Mouse (Mus musculus) hindbrain, embryonic 14.5 days (tissue): ENCODE results near the gene Siva1. TPM values are rescaled to one million over a fixed set of nuclear protein-coding genes. Genes with fewer than 3 reads are reported as not detected.

ENCODE experiments used
- ATAC-seq: fragments of 200-750 bp; cut with Nextera tagmentation; 2 replicates; pipeline ENCODE4 v1.8.0; 2017; ENCODE audit warnings: moderate number of reproducible peaks, mild to moderate bottlenecking, moderate TSS enrichment, moderate library complexity; ENCODE audit not compliant: low FRiP score
- DNase-seq: peaks from one replicate; pipeline ENCODE4 v3.0.0-alpha.2; 2015; ENCODE audit warnings: low spot score
- H3K27ac ChIP-seq: fragments of 300-500 bp; sonication (generic); 2 replicates; pipeline ENCODE4 v1.5.1; 2014; ENCODE audit warnings: mild to moderate bottlenecking, moderate library complexity
- H3K27me3 ChIP-seq: fragments of 300-500 bp; sonication (generic); 2 replicates; pipeline ENCODE4 v1.6.1; 2014; ENCODE audit warnings: mild to moderate bottlenecking, low read length, mixed read lengths; ENCODE audit not compliant: control insufficient read depth, insufficient read depth
- H3K36me3 ChIP-seq: fragments of 300-500 bp; sonication (generic); replicated peaks from 2 replicates; pipeline ENCODE4 v1.6.1; 2014; ENCODE audit not compliant: control insufficient read depth, insufficient read depth
- H3K4me1 ChIP-seq: fragments of 300-500 bp; sonication (generic); replicated peaks from 2 replicates; pipeline ENCODE4 v1.6.1; 2014; ENCODE audit warnings: antibody characterized with exemption, low read length, mixed read lengths; ENCODE audit not compliant: control insufficient read depth, insufficient read depth
- H3K4me2 ChIP-seq: fragments of 300-500 bp; sonication (generic); replicated peaks from 2 replicates; pipeline ENCODE4 v1.6.1; 2014; ENCODE audit warnings: mild to moderate bottlenecking, moderate library complexity
- H3K4me3 ChIP-seq: fragments of 300-500 bp; sonication (generic); replicated peaks from 2 replicates; pipeline ENCODE4 v1.5.1; 2014; ENCODE audit warnings: mild to moderate bottlenecking, low read length
- H3K9ac ChIP-seq: fragments of 300-500 bp; sonication (generic); 2 replicates; pipeline ENCODE4 v1.6.1; 2014
- H3K9me3 ChIP-seq: fragments of 300-500 bp; sonication (generic); 2 replicates; pipeline ENCODE4 v1.6.1; 2016; ENCODE audit warnings: low read length; ENCODE audit not compliant: control insufficient read depth
- WGBS: fragments of 180-500 bp; shearing (Covaris S2); extraction: QIAGEN DNeasy Blood & Tissue Kit; methylation state at CpG from one replicate; pipeline ENCODE4 v1.1.7; 2014; 5-methylcytosine and 5-hydroxymethylcytosine counted together
- polyA plus RNA-seq: library from polyadenylated mRNA; unstranded; fragments of >200 nt; fragmentation: Nextera tagmentation; extraction: Ambion mirVana; gene quantifications from 2 replicates; pipeline ENCODE4 v1.2.1, GENCODE M21; 2014

The Siva1 gene
- polyA plus RNA-seq: 54.2 and 58.4 TPM in 2 replicates

DNA sequence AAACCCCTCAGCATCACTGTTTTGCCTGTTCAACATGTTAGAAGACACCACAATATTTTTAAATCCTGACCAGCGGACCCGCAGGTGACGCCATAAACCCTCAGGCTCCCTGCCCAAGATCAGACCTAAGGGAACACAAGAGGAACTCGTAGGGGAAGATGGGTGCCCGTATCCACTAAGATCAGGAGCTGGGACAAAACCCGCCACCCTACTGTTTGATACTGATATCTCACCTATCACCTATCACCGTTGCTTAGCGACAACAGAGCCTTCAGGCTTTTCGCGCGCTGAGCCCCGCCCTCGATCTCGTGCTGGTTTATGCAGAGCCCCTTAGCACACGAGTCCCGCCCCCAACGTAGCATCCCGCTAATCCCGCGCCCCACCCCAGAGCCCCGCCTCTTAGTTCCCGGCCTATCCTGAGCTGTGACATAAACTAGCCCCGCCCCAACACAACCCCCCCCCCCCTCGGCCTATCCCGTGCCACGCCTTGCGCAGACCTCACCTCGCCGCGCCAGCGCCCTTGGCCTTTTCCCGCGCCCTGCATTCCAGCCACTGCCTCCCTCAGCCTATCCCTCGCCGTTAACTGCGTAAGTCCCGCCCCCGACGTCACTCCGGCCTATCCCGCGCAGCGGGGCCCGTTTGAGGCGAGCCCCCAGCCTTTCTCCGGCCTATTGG lies at the start of gene Siva1:
TSS of gene Siva1 (plus strand) at position 500 of the 675 bp plus-strand sequence.
- peak; percentile 94 for DNase-seq
- WGBS: 2% methylated on average over 44 of the region's 46 CpGs

DNA sequence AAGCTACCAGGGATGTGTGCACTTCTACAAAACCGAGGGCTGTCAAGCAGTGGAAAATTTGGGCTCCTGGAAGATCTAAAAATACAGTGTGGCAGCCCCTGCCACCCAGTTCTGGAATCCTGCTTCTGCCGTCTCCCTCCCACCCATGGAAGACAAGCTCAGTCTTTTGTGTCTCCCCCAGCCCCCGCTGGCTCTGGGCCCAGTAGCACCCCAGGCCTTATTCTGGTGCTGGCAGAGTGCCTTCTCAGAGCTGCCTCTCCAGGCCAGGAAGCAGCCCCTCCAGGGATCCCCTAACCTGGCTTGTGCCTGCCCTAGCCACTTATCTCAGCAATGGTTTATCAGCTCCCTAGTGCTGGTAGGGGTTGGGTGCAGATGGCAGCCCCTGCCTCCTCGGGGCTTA lies 49.5 kb upstream of the Siva1 start:
- DNase-seq (no peak), ATAC-seq (no peak)
- Histone ChIP-seq H3K9ac (no peak overlapping the region), H3K4me2 (no peak overlapping the region), H3K27me3 (peaks cover 3% of the 10 kb centered on the region; the same call in 1 of the 2 replicates), H3K27ac (no peak overlapping the region), H3K4me3 (no peak overlapping the region), H3K4me1 (peaks cover 13% of the 10 kb centered on the region), H3K36me3 (no peaks in the 10 kb centered on the region), H3K9me3 (no peaks in the 10 kb centered on the region)
- WGBS: 45% methylated on average over 4 of the region's 4 CpGs

More for the DNA sequence above, at the start of gene Siva1:
- peak within 1 kb of the TSS; percentile 56 for H3K4me2 ChIP-seq
- H3K36me3 ChIP-seq: peaks cover 21% of the 10 kb centered on the region
- ATAC-seq: peak; percentile 97
- H3K27me3 ChIP-seq: no peaks in the 10 kb centered on the region
- peak within 1 kb of the TSS; percentile 71 for H3K9ac ChIP-seq
- H3K27ac ChIP-seq: peak within 1 kb of the TSS; percentile 88
- H3K9me3 ChIP-seq: no peaks in the 10 kb centered on the region
- H3K4me3 ChIP-seq: peak within 1 kb of the TSS; percentile 62
- H3K4me1 ChIP-seq: peaks cover 13% of the 10 kb centered on the region

DNA sequence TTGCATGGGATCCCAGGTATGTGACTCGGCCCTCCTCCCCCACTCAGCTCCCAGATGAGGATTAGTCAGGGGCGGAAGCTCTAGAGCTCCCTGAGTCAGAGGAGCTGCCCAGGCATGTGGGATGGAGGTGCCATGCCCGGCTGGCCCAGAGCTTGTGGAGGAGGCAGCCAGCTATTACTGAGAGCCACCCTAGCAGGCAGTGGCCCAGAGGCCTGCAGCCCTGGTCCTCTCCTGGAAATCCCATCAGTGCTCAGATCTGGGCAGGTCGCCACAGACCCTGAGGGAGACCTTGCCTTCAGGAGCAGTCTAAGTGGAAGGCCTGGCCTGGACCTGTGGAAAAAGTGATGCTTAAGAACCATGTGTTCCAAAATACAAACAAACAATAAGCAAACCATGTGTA lies 48.9 kb upstream of the Siva1 start:
- 73% methylated on average over 4 of the region's 4 CpGs for WGBS
- H3K27ac ChIP-seq: no peak overlapping the region
- no peaks in the 10 kb centered on the region for H3K9me3 ChIP-seq
- H3K36me3 ChIP-seq: no peaks in the 10 kb centered on the region
- H3K4me2 ChIP-seq: no peak overlapping the region
- ATAC-seq (no peak), DNase-seq (no peak)
- no peak overlapping the region for H3K4me3 ChIP-seq
- H3K9ac ChIP-seq: no peak overlapping the region
- H3K4me1 ChIP-seq: peaks cover 13% of the 10 kb centered on the region
- no peaks in the 10 kb centered on the region for H3K27me3 ChIP-seq

DNA sequence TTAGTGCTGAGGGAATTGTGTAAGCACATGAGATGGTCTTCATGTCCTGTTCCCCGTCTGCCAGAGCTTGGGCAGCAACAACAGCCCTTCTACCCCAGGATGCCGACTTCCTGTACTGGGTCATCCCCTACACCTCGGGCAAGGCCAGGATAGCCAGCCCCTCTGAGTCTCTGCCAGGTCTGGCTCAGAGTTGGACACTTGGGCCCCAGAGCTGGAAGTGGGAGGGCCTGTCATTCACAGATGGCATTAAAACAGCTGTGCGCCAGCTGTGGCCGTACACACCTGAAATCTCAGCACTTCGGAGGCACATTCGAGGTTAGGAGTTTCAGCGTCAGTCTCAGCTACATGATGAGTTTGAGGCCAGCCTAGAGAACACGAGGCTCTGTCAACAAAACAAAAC lies 48.0 kb upstream of the Siva1 start:
- H3K4me1 ChIP-seq: peaks cover 13% of the 10 kb centered on the region
- ATAC-seq: no peak

DNA sequence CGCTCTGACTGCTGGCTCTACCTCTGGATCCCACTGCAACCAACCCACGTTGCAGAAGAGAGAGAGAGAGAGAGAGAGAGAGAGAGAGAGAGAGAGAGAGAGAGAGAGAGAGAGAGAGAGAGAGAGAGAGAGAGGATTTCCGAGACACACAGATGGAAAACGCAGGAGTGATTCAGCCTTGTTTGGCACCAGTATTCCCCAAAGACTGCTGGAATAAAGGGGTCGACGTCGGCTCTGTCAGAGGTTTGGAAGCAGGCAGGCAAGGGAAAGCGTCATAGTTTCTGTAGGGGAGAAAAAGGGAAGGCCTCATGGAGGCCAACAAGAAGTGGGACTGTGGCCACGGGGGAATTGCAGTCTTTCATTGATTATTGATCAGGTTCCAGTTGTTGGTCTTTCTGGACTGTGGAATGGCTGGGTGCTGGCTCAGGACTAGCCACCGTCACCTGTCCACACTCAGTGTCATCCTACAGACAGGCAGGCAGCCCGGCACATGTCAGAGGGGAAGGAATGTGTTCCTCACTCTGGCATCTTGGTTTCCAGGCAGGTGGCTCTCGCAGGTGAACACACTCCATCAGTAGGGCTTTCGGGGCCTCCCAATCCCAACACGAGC lies 47.5 kb upstream of the Siva1 start:
- no peak overlapping the region for H3K4me3 ChIP-seq

More for the DNA sequence above, 48.0 kb upstream of the Siva1 start:
- Histone ChIP-seq H3K4me3 (no peak overlapping the region), H3K9me3 (no peaks in the 10 kb centered on the region), H3K27me3 (no peaks in the 10 kb centered on the region), H3K4me2 (no peak overlapping the region), H3K9ac (no peak overlapping the region), H3K27ac (no peak overlapping the region), H3K36me3 (no peaks in the 10 kb centered on the region)
- WGBS: 80% methylated on average over 9 of the region's 9 CpGs
- no peak for DNase-seq

DNA sequence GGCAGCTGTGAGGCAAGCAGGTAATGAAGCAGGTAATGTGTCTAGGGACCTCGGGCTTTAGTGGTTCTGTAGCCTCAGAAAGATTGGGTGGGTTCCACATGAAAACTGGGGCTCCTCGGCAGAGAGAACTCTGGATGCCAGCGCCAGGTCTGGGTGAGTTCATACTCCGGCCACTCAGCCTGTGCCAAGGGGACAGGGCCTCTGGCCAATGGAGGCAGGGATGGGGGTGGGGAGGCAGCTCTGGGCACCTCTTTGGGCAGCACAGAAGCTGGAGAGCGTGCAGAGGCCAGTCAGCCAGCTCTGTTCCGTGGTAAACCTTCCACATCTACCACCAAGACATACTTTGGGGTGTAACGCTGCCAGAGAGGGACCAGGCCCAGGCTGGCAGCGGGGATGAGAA lies 46.9 kb upstream of the Siva1 start:
- ATAC-seq (no peak), DNase-seq (no peak)
- Histone ChIP-seq H3K9me3 (no peaks in the 10 kb centered on the region), H3K4me3 (no peak overlapping the region), H3K4me2 (no peak overlapping the region), H3K4me1 (peaks cover 13% of the 10 kb centered on the region), H3K27me3 (no peaks in the 10 kb centered on the region), H3K27ac (no peak overlapping the region), H3K9ac (no peak overlapping the region), H3K36me3 (no peaks in the 10 kb centered on the region)
- 85% methylated on average over 8 of the region's 8 CpGs for WGBS

More for the DNA sequence above, 47.5 kb upstream of the Siva1 start:
- Histone ChIP-seq H3K9ac (no peak overlapping the region), H3K9me3 (no peaks in the 10 kb centered on the region), H3K4me2 (no peak overlapping the region), H3K36me3 (no peaks in the 10 kb centered on the region), H3K27me3 (no peaks in the 10 kb centered on the region), H3K4me1 (peaks cover 13% of the 10 kb centered on the region), H3K27ac (no peak overlapping the region)
- WGBS: 64% methylated on average over 14 of the region's 14 CpGs
- no peak for DNase-seq
- no peak for ATAC-seq

DNA sequence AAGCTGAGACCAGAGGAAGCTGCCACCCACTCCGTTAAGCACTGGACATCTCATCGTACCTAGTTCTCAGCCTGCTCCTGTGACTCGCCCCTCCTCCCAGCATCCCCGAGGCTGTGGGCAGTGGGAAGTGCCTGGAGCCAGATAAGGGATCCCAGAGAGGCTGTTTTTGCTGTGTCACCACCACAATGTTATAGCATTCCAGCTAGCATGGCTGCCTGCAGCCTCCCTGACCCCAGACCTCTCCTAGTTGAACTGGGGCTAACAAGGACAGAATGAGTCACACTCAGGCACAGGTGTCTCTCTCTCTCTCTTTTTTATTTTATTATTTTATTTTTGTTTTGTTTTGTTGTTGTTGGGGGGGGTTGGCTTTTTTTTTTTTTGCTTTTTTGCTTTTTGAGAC lies 45.3 kb upstream of the Siva1 start:
- Histone ChIP-seq H3K27me3 (no peaks in the 10 kb centered on the region), H3K9me3 (no peaks in the 10 kb centered on the region), H3K4me1 (peaks cover 11% of the 10 kb centered on the region), H3K4me3 (no peak overlapping the region), H3K4me2 (no peak overlapping the region), H3K27ac (no peak overlapping the region), H3K9ac (no peak overlapping the region), H3K36me3 (no peaks in the 10 kb centered on the region)
- DNase-seq (no peak), ATAC-seq (no peak)
- WGBS: 31% methylated on average over 4 of the region's 4 CpGs

DNA sequence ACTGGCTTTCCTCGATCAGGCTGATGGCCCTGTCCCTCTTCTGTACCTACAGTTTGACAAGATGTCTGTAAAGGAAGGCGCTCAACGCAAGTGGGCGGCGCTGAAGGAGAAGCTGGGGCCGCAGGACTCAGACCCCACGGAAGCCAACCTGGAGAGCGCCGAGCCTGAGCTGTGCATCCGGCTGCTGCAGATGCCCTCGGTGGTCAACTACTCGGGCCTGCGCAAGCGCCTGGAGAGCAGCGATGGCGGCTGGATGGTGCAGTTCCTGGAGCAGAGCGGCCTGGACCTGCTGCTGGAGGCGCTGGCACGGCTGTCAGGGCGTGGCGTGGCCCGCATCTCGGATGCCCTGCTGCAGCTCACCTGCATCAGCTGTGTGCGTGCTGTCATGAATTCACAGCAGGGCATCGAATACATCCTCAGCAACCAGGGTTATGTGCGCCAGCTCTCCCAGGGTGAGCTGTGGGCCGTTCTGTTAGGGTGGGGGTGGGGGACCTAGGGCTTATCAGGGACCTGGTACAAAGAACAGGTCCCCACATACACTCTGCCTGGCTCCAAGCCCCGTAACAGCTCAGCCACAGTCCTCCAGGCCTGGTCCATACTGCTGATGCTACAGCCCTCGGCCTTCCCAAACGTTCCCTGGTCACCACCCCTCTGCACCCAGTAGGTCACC lies 44.4 kb upstream of the Siva1 start:
- Histone ChIP-seq H3K4me2 (no peak overlapping the region), H3K27me3 (no peaks in the 10 kb centered on the region), H3K36me3 (no peaks in the 10 kb centered on the region), H3K9ac (no peak overlapping the region), H3K4me3 (no peak overlapping the region), H3K9me3 (no peaks in the 10 kb centered on the region), H3K27ac (no peak overlapping the region), H3K4me1 (peaks cover 3% of the 10 kb centered on the region)
- DNase-seq: no peak
- no peak for ATAC-seq
- 81% methylated on average over 30 of the region's 30 CpGs for WGBS

DNA sequence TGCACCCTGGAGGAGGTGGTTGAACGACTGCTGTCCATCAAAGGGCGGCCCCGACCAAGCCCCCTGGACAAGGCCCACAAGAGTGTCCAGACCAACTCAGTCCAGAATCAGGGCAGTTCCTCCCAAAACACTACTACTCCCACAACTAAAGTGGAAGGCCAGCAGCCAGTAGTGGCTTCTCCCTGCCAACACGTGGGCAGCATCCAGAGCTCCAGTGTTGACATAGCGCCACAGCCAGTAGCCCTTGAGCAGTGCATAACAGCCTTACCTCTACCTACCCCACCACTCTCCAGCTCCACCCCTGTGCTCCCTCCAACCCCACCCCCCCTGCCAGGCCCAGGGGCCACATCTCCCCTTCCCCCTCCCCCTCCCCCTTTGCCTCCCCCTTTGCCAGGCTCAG lies 40.5 kb upstream of the Siva1 start:
- Histone ChIP-seq H3K4me3 (no peak overlapping the region), H3K27me3 (no peaks in the 10 kb centered on the region), H3K36me3 (no peaks in the 10 kb centered on the region), H3K4me1 (no peaks in the 10 kb centered on the region), H3K9me3 (no peaks in the 10 kb centered on the region), H3K9ac (no peak overlapping the region), H3K27ac (no peak overlapping the region), H3K4me2 (no peak overlapping the region)
- DNase-seq: no peak
- ATAC-seq: no peak
- WGBS: 78% methylated on average over 3 of the region's 5 CpGs
